Mouse (Mus musculus): Measurements from ENCODE around the gene Zfp27. TPM values are rescaled to one million over a fixed set of nuclear protein-coding genes. Genes with fewer than 3 reads are reported as not detected.

Zfp27 gene
- polyA plus RNA-seq (2014; fragmentation: Illumina TruSeq; extraction: RNeasy Lipid Tissue Mini Kit (QIAGEN cat#74804); ENCODE audit: low read depth, low replicate concordance) = 5.0 TPM

GRCm38 (mm10) chr7:29905966-29906681, at the start of gene Zfp27:
Zfp27 (minus strand) TSS chr7:29906572.

GRCm38 (mm10) chr7:29953513-29954401, 47.4 kb upstream of the Zfp27 start, which contains the start of gene Zfp74:
Zfp74 (minus strand) TSS chr7:29954089.

DNA sequence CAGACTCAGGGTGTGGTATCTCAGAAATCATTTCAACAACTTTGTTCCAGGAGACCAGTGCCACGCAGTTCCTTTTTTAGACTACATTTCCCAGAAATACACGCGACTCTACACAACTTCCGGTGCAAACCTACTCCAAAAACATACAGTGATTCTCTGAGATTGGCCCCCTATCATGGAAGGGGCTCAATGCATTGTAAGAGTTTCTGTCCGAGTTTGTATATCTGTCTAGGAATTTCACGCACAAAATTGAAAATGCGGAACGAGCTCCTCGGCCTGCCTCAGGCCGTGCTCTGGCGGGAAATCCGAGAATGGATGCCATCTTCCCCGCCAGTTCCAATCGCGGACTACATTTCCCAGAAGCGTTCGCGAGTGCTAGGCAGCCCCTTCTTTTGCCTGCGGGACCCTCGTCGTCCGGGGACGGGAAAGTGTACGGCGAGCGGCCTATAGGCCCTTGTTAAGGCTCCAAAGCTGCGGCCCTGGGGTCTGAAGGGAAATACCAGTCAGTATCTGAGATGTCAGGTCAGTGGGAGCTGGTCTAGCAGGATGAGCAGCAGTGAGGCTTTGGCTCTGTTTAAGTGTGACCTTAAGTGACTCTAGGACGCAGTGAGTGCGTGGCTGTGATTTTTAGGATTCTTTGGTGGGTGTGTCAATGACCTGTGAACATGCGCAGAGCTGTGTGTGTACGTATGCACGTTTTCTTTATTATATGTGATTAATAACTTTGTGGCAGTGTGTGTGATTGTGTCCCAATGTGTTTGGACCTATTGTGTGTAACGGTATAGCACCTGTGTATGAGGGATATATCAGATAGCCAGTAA, 2.0 kb upstream of the Zfp27 start, which contains the start of gene Zfp383:
Zfp383 (plus strand) TSS at position 94 of the 821 bp plus-strand sequence.

GRCm38 (mm10) chr7:29859532-29860517, 46.5 kb downstream of the Zfp27 start, which contains the start of gene Zfp420:
Zfp420 (plus strand) TSS chr7:29859979.

DNA sequence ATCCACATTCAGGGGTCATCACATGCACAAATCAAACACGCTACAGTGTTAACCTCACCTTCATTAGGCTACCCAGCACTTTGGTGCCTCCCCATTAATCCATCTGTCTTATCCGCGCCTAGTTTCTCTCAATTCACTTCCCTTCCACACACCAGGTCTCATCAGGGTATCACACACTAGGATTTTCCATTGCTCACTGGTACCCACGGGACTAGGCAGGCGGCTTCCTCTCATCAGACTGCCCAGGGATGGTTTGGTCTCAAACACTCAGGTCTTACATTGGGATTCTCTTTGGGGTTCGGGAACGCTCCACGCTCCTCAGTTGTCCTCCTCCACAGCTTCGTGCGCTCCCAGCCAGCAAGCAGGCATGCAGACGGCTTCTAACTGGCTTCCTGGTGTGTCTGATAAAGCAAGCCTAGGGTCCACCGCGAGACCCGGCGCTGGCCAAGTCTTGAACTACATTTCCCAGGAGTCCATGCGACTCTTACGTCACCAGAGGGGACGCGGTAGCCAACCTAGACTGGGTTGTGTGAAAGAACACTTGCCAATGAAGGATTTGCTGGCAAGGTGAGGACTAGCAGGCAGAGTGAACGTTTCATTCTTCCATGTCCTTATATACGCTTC, 53.0 kb downstream of the Zfp27 start, which contains the start of gene Zfp940:
Zfp940 (minus strand) TSS at position 451 of the 624 bp plus-strand sequence.

Other genes with a start within 250 kb of the Zfp27 start
- 2.0 TPM for gene Catsperg2, start 179.5 kb downstream of the Zfp27 start, polyA plus RNA-seq (2014; fragmentation: Illumina TruSeq; extraction: RNeasy Lipid Tissue Mini Kit (QIAGEN cat#74804); ENCODE audit: low read depth, low replicate concordance)
- 6.0 TPM for gene Zfp84, start 138.0 kb downstream of the Zfp27 start, polyA plus RNA-seq (2014; fragmentation: Illumina TruSeq; extraction: RNeasy Lipid Tissue Mini Kit (QIAGEN cat#74804); ENCODE audit: low read depth, low replicate concordance)
- gene Zfp30, start 122.6 kb downstream of the Zfp27 start, polyA plus RNA-seq (2014; fragmentation: Illumina TruSeq; extraction: RNeasy Lipid Tissue Mini Kit (QIAGEN cat#74804); ENCODE audit: low read depth, low replicate concordance) = 1.7 TPM
- 8.4 TPM for gene Zfp790, start 90.5 kb downstream of the Zfp27 start, polyA plus RNA-seq (2014; fragmentation: Illumina TruSeq; extraction: RNeasy Lipid Tissue Mini Kit (QIAGEN cat#74804); ENCODE audit: low read depth, low replicate concordance)
- 0.72 TPM for gene Zfp940, start 52.9 kb downstream of the Zfp27 start, polyA plus RNA-seq (2014; fragmentation: Illumina TruSeq; extraction: RNeasy Lipid Tissue Mini Kit (QIAGEN cat#74804); ENCODE audit: low read depth, low replicate concordance)
- 6.2 TPM for gene Zfp420, start 46.6 kb downstream of the Zfp27 start, polyA plus RNA-seq (2014; fragmentation: Illumina TruSeq; extraction: RNeasy Lipid Tissue Mini Kit (QIAGEN cat#74804); ENCODE audit: low read depth, low replicate concordance)
- gene Zfp383, start 1.7 kb upstream of the Zfp27 start, polyA plus RNA-seq (2014; fragmentation: Illumina TruSeq; extraction: RNeasy Lipid Tissue Mini Kit (QIAGEN cat#74804); ENCODE audit: low read depth, low replicate concordance) = 5.9 TPM
- 7.3 TPM for gene Zfp74, start 47.5 kb upstream of the Zfp27 start, polyA plus RNA-seq (2014; fragmentation: Illumina TruSeq; extraction: RNeasy Lipid Tissue Mini Kit (QIAGEN cat#74804); ENCODE audit: low read depth, low replicate concordance)
- 4.4 TPM for gene Zfp568, start 77.4 kb upstream of the Zfp27 start, polyA plus RNA-seq (2014; fragmentation: Illumina TruSeq; extraction: RNeasy Lipid Tissue Mini Kit (QIAGEN cat#74804); ENCODE audit: low read depth, low replicate concordance)
- 4.8 TPM for gene Zfp14, start 144.8 kb upstream of the Zfp27 start, polyA plus RNA-seq (2014; fragmentation: Illumina TruSeq; extraction: RNeasy Lipid Tissue Mini Kit (QIAGEN cat#74804); ENCODE audit: low read depth, low replicate concordance)
- 0.60 TPM for gene Zfp82, start 166.3 kb upstream of the Zfp27 start, polyA plus RNA-seq (2014; fragmentation: Illumina TruSeq; extraction: RNeasy Lipid Tissue Mini Kit (QIAGEN cat#74804); ENCODE audit: low read depth, low replicate concordance)
- gene Gm26920, start 183.8 kb upstream of the Zfp27 start, polyA plus RNA-seq (2014; fragmentation: Illumina TruSeq; extraction: RNeasy Lipid Tissue Mini Kit (QIAGEN cat#74804); ENCODE audit: low read depth, low replicate concordance) = 2.0 TPM
- 4.6 TPM for gene Zfp566, start 184.0 kb upstream of the Zfp27 start, polyA plus RNA-seq (2014; fragmentation: Illumina TruSeq; extraction: RNeasy Lipid Tissue Mini Kit (QIAGEN cat#74804); ENCODE audit: low read depth, low replicate concordance)
- 33.9 TPM for gene Zfp260, start 188.2 kb upstream of the Zfp27 start, polyA plus RNA-seq (2014; fragmentation: Illumina TruSeq; extraction: RNeasy Lipid Tissue Mini Kit (QIAGEN cat#74804); ENCODE audit: low read depth, low replicate concordance)
- 0.92 TPM for gene Zfp382, start 215.4 kb upstream of the Zfp27 start, polyA plus RNA-seq (2014; fragmentation: Illumina TruSeq; extraction: RNeasy Lipid Tissue Mini Kit (QIAGEN cat#74804); ENCODE audit: low read depth, low replicate concordance)